Mouse (Mus musculus) small intestine, adult 2 months (tissue): ENCODE data around the gene Ptprr. TPM values are rescaled to one million over a fixed set of nuclear protein-coding genes. Genes with fewer than 3 reads are reported as not detected.

Experiments
- H3K27ac ChIP-seq: fragments of 200-500 bp; 2 replicates; pipeline ENCODE4 v1.5.1; 2012; ENCODE audit warnings: low read depth, low read length, control low read depth, inconsistent platforms; ENCODE audit not compliant: insufficient read depth
- H3K27me3 ChIP-seq: fragments of 200-500 bp; 2 replicates; pipeline ENCODE4 v1.6.1; 2012; ENCODE audit warnings: mild to moderate bottlenecking, moderate library complexity, low read length, inconsistent platforms; ENCODE audit not compliant: control insufficient read depth, insufficient read depth
- H3K36me3 ChIP-seq: fragments of 200-500 bp; 2 replicates; pipeline ENCODE4 v1.6.1; 2012; ENCODE audit warnings: mild to moderate bottlenecking, low read length, control low read depth, inconsistent platforms; ENCODE audit not compliant: control insufficient read depth, insufficient read depth
- H3K4me1 ChIP-seq: fragments of 200-500 bp; 2 replicates; pipeline ENCODE4 v1.6.1; 2012; ENCODE audit warnings: low read length, inconsistent platforms, mixed read lengths; ENCODE audit not compliant: control insufficient read depth, insufficient read depth, insufficient read length
- H3K4me3 ChIP-seq: fragments of 200-500 bp; 2 replicates; pipeline ENCODE4 v1.5.1; 2012; ENCODE audit warnings: low read depth, mild to moderate bottlenecking, control low read depth, inconsistent platforms, low read length, moderate library complexity
- CTCF ChIP-seq: fragments of 200-500 bp; IDR thresholded peaks from 2 replicates; pipeline ENCODE4 v1.5.1; 2012; ENCODE audit warnings: low read depth, mild to moderate bottlenecking, control low read depth, inconsistent platforms, low read length, moderate library complexity, mixed read lengths; ENCODE audit not compliant: insufficient replicate concordance, insufficient read length; ENCODE audit errors: extremely low read depth
- POLR2A ChIP-seq: fragments of 200-500 bp; IDR thresholded peaks from 2 replicates; pipeline ENCODE4 v1.6.1; 2012; ENCODE audit warnings: low read depth, mild to moderate bottlenecking, control low read depth, inconsistent platforms, low read length, moderate library complexity
- WGBS: fragments of 180-500 bp; shearing (Covaris S2); methylation state at CpG from one replicate; pipeline ENCODE4 v1.1.7; 2018; 5-methylcytosine and 5-hydroxymethylcytosine counted together
- polyA plus RNA-seq: library from polyadenylated mRNA; depleted of rRNA; stranded (reverse); fragments of >200 nt; gene quantifications from 2 replicates; pipeline ENCODE4 v1.2.3, GENCODE M21; 2012

Gene Ptprr
- polyA plus RNA-seq, 1 experiment, result 29.9 TPM

DNA sequence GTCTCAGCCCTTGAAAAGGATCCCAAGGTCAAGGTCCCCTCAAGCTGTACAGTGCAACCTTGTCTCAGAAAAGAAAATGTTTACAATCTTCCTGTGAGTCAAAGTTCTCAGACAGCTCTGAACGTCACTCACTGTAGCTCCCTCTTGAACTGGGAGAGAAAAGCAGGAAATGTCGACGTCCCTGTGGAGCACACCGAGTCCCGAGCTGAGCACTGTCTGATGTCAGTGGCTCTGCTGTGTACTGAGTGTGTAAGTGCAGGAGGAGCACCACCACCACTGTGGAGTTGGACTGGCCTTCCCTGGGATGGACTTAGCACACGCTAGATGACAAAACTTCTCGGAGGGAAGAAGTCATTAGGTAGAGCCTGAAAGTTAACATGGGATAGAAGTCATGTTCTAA is 225.4 kb downstream of the Ptprr start:
- Histone ChIP-seq H3K36me3 (no peaks in the 10 kb centered on the region), H3K4me3 (no peak overlapping the region), H3K27ac (no peak overlapping the region; the same call in 1 of the 2 replicates), H3K27me3 (no peaks in the 10 kb centered on the region), H3K4me1 (no peaks in the 10 kb centered on the region)
- 25% methylated on average over 7 of the region's 7 CpGs for WGBS
- TF ChIP-seq CTCF (no peak), POLR2A (no peak)

DNA sequence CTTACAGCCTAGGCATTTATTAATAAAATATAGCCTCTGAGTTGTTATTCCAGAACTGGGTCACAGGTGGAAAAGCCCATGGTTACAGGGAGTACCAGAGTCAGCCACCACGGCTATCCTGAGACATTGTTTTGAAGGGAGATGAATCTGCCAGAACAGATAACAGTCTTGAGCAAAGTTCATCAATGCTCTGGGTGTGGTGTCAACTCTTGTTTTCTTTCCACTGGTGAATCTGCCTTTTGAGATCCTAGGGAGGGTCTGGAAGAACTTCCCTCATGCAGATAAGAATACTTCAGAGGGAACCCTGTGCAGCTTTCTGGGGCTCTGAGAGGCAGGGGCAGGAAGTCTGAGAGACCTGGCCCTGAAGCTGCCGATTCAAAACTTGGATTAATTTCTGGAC is 227.6 kb downstream of the Ptprr start:
- H3K27ac ChIP-seq, result no peak overlapping the region
- no peaks in the 10 kb centered on the region for H3K36me3 ChIP-seq
- H3K4me1 ChIP-seq, result no peaks in the 10 kb centered on the region
- no peak for TF ChIP-seq POLR2A
- no peak for TF ChIP-seq CTCF
- H3K27me3 ChIP-seq, result no peaks in the 10 kb centered on the region
- WGBS, result 54% methylated on average over 2 of the region's 2 CpGs
- H3K4me3 ChIP-seq, result no peak overlapping the region

DNA sequence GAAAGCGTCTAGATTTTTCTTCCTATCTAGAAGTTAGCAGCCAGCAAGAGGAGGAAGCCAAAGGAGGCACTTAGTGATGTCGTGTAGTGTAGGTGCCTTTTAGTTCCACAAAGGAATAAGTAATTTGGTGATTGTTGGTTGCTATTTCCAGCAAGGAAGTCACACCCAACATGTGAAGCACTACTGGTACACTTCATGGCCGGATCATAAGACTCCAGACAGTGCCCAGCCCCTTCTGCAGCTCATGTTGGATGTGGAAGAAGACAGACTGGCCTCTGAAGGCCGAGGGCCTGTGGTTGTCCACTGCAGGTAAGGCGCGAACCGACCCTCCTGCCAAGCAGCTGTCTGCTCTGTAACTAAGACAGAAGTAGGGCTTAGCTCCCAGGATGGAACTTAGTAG is 234.7 kb downstream of the Ptprr start:
- TF ChIP-seq POLR2A, result no peak
- TF ChIP-seq CTCF, result no peak
- no peaks in the 10 kb centered on the region; the same call in 1 of the 2 replicates for H3K36me3 ChIP-seq
- H3K4me3 ChIP-seq, result peak overlapping the region; percentile 20; the same call in 1 of the 2 replicates
- H3K27me3 ChIP-seq, result no peaks in the 10 kb centered on the region
- peaks cover 2% of the 10 kb centered on the region; the same call in 1 of the 2 replicates for H3K4me1 ChIP-seq
- WGBS, result 80% methylated on average over 7 of the region's 7 CpGs
- peak overlapping the region; percentile 3; the same call in 1 of the 2 replicates for H3K27ac ChIP-seq

DNA sequence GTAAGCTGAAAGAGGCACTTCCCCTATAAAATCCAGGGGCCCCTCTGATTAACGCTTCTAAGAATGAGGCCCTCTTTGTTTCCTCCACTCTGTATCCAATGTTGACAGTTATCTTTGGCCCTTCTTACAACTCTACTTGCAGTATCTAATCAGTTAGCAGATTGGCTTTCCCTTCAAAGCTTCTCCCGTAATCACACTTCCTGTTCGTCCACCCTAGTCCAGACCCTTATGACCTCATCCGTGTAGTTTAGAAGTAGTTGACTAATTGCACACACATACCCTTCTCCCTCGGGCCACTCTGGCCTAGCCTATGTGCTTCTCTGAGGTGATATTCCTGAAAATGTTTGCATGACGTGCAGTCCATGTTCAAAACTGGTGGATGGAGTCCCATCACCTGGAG is 236.0 kb downstream of the Ptprr start:
- H3K27ac ChIP-seq, result 0 out of 2 replicates have a peak overlapping the region, but pooled peaks have one; percentile 19
- WGBS, result 28% methylated on average over 6 of the region's 6 CpGs
- no peak overlapping the region for H3K4me3 ChIP-seq
- peaks cover 2% of the 10 kb centered on the region; the same call in 1 of the 2 replicates for H3K4me1 ChIP-seq
- no peak for TF ChIP-seq CTCF
- TF ChIP-seq POLR2A, result no peak
- no peaks in the 10 kb centered on the region; the same call in 1 of the 2 replicates for H3K36me3 ChIP-seq
- H3K27me3 ChIP-seq, result no peaks in the 10 kb centered on the region

DNA sequence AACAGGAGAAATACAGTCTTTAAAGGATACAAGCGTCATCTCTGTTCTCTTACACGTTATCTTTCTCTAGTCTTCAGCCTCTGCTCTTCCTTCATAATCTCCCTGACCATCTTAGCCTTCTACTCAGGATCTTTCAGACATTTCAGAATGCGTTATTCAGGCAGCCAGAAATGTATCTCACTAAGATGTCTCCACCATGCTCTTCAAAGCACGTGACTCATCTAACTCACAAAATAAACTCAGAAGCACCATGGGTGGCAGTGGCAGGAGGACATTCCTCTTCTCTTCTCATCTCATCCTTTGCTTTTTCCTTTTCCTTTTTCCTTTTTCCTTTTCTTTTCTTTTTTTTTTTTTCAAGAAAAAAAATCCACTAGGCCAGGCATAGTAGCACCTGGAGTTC is 241.3 kb downstream of the Ptprr start:
- 87% methylated on average over 4 of the region's 4 CpGs for WGBS
- Histone ChIP-seq H3K4me3 (no peak overlapping the region), H3K27me3 (no peaks in the 10 kb centered on the region), H3K27ac (no peak overlapping the region), H3K36me3 (no peaks in the 10 kb centered on the region), H3K4me1 (no peaks in the 10 kb centered on the region)
- TF ChIP-seq CTCF, result no peak
- TF ChIP-seq POLR2A, result no peak

- Histone ChIP-seq H3K36me3 (no peaks in the 10 kb centered on the region), H3K27me3 (no peaks in the 10 kb centered on the region), H3K27ac (no peak overlapping the region), H3K4me3 (no peak overlapping the region), H3K4me1 (no peaks in the 10 kb centered on the region)
- WGBS, result 64% methylated on average over 13 of the region's 13 CpGs
- TF ChIP-seq CTCF, result no peak
- TF ChIP-seq POLR2A, result no peak
Observed at GRCm38 (mm10) chr10:116260658-116261433, 242.8 kb downstream of the Ptprr start.

DNA sequence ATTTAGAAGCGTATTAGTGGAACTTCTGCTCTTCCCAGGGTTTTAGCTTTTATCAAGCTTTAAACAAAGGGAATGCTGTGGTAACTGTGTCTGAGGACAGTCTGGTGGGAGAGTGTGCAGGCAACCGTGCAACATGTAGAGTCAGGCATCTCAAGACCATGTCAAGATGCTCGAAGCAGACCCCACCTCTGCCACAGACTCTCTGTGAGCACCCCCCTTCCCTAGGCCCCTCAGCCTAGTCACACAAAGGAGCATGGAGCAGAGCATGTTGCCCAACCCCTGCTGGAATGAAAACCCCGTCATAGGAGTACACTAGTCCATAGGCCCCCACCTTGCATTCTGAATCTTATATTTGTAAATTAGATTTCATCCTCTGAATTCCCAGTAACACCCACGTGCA is 243.5 kb downstream of the Ptprr start:
- WGBS, result 76% methylated on average over 5 of the region's 5 CpGs
- Histone ChIP-seq H3K4me3 (no peak overlapping the region), H3K27me3 (no peaks in the 10 kb centered on the region), H3K27ac (no peak overlapping the region), H3K4me1 (peaks cover 5% of the 10 kb centered on the region; the same call in 1 of the 2 replicates), H3K36me3 (no peaks in the 10 kb centered on the region)
- no peak for TF ChIP-seq CTCF
- TF ChIP-seq POLR2A, result no peak
